Mouse (Mus musculus): ENCODE data around the gene Olfr446.

- TF ChIP-seq CTCF (conservative IDR thresholded peaks at IDR 0.05; ENCODE audit: low read length) (no peak), NANOG (IDR thresholded peaks at IDR 0.05; ENCODE audit: borderline replicate concordance, low read length) (no peak)
Measured at GRCm38 (mm10) chr6:42876323-42876722, 44.9 kb upstream of the Olfr446 start.
